Mouse (Mus musculus): ENCODE results near the gene Gm42742.
A peak's percentile ranks its signal among the peaks of the same experiment; 100 is the strongest.

The Gm42742 gene

DNA sequence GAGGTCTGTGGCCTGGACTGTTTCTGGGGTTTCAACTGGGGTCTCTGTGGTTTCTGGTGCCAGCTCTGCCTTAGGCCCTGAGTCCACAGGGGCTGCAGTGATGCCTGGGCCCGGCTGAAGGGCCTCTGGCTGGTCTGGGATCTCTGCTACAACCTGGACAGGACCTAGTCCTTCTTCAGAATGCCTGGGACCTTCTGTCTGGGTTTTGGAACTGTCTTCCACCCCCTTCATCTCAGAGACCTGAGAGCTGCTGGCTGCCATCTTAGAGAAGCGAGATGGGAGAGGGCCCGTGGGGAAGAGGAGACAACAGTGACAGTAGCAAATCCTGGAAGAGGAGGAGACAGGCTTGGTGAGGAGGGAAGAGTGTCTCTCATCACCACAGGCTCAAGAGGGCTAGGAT is 866 bp downstream of the Gm42742 start:
- no peak for DNase-seq (ENCODE audit: low read depth, low spot score)

DNA sequence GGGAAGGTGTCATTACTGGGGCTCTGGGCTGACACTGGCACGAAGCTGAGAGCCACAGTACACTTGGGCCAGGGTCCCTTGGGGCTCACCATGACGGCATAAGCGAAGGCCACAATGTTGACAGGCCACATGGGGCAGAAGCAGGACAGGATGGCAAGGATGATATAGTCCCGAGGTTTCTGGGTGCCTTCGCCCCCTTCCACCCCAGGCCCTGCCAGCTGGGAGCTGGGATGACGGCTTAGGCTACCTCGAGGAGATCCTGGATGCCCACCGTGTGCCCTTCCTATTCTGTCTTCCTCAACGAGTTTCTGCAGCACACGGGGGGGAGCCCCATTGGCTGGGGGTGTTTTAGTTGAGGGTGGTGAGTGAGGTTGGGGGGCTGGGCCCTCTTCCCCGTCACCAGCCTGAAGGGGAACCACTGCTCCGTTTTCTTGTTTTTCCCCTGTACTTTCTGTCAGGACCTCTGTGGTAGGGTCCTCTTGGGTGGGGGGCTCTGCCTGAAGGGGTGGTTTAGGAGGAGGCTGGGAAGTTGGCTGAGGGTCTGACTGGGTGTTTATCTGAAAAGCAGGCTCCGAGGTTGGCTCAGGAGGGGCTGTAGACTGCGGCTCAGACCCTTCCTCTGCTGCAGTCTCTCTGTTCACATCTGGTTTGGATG is 1.5 kb downstream of the Gm42742 start:
- no peak for DNase-seq (ENCODE audit: low read depth, low spot score)

DNA sequence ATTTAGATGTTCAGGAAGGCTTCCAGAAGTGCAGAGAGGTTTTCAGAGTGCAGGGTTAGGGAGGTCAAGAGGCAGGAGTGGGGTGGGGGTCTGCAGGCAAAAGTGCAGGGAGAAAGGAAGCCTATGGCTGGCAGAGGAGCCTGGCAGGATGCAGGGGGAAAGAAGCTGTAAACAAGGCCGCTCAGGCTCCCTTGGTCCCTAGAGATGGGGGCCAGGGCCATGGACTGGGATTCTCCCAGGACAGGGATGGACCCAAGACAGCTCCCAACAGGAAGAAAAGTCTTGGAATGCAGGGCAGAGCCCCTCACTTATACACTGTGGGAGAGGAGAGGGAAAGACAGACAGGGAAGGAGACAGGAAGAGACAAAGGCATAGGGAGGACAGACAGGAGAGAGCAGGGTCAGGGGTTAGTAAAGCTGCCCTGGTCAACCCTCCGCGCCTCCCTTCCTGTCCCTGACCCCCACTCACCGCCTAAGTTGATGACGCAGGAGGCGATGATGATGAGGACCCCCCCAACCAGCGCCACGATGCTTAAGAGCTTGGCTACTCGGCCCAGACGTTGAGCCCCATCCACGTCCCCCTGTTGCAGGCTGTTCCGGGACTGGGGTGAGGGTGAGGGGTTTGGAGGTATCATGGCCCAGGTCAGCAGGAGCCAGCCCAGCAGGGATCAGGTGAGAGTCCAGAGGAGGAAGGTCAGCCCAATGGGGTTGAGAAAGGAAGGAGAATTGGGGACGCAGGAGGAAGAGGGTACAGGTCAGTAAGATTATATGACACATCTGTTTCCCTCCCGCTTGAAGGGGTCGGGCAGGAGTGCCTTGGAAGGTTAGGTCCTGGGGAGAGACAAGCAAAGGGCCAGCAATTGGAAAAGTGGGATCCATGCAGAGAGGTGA is 2.2 kb downstream of the Gm42742 start:
- no peak for DNase-seq (ENCODE audit: low read depth, low spot score)

DNA sequence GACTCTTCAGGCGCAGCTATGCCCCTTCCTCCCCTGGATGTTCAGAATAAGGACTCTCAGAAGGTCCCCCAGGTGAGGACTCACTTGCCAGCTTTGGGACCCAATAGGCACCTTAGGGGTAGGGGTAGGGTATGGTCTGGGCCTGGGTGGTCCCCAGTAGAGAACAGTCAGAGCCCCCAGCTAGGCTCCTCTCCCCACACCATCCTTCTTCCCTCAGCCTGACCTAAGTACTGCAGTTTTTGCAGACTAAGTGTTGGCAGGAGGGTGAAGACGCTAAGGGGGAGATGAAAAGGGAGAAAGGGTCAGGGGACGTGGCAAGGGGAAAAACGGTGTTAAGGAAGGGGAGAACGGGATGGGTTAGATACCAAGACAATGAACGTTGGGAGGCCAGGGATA is 2.9 kb downstream of the Gm42742 start:
- no peak for DNase-seq (ENCODE audit: low read depth, low spot score)

GRCm38 (mm10) chr7:127016971-127017949 is 3.6 kb downstream of the Gm42742 start, which contains the start of gene Pagr1a:
Gene Pagr1a, minus strand, starts transcription at chr7:127017352.
- DNase-seq (ENCODE audit: low read depth, low spot score), result peak; percentile 99

DNA sequence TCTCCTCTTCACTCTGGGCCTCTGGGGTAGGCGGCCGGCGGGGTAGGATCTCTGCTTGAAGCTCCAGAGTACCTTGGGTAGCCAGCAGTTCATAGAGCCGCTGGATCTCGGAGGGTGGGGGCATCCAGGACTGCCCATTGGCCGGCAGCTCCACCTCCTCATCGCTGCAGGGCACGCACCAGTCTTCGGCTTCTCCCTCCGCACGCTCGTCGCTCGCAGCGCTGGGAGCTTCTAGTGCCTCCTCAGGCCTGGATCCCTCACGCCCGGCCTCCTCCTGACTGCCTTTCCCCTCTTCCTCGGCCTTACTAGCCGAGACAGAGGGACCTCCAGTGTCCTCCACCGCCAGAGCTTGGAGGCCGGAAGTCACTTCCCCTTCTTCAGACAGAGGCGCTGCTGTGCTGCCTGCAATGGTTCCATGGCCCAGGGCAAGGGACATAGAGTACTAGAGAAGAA is 4.4 kb downstream of the Gm42742 start:
- no peak for DNase-seq (ENCODE audit: low read depth, low spot score)

GRCm38 (mm10) chr7:127016481-127016485 is 4.6 kb downstream of the Gm42742 start, which contains the start of gene Pagr1b:
Gene Pagr1b, minus strand, starts transcription at chr7:127016484.
- no peak for DNase-seq (ENCODE audit: low read depth, low spot score)

- no peak for DNase-seq (ENCODE audit: low read depth, low spot score)
Observed at GRCm38 (mm10) chr7:127016081-127016480, 4.8 kb downstream of the Gm42742 start.

DNA sequence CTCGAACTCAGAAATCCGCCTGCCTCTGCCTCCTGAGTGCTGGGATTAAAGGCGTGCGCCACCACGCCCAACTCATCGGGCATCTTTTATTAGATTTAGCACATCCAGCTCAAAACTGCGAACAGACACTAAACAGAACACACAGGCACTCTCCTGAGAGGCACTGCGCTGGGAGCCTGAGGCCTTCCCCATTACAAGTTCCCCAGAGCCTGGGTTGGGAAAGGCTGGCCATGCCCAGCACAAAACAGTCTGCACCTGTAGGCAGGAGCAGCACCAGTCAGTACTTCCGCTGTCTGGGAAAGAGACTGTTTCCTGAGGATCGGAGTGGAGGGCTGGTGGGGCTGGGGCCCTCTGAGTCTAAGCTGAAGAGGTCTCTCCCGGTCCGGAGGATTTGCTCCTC is 5.9 kb downstream of the Gm42742 start:
- DNase-seq (ENCODE audit: low read depth, low spot score), result no peak

DNA sequence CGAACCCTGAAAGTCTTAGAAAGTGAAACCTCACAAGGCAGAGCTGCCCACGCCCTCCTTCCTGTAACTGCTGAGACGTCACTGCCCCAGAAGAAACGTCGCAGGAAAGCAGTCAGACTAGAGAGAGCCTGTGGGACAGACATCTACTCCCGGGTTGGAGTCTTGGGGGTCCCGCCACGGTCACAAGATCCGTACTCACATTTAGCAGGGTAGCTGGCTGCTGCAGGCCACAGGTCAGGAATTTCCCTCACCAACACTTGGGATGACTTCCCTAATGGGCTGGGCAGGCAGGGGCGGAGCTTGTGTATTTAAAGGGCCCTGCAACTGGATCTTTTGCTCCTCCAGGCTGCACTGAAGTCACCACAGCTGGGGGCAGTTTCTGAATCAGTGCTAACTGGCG is 6.6 kb downstream of the Gm42742 start, which contains the start of gene Mvp:
TSS of gene Mvp (minus strand) at position 302 of the 400 bp plus-strand sequence.
- no peak for DNase-seq (ENCODE audit: low read depth, low spot score)

GRCm38 (mm10) chr7:127013385-127013784 is 7.5 kb downstream of the Gm42742 start:
- no peak for DNase-seq (ENCODE audit: low read depth, low spot score)

DNA sequence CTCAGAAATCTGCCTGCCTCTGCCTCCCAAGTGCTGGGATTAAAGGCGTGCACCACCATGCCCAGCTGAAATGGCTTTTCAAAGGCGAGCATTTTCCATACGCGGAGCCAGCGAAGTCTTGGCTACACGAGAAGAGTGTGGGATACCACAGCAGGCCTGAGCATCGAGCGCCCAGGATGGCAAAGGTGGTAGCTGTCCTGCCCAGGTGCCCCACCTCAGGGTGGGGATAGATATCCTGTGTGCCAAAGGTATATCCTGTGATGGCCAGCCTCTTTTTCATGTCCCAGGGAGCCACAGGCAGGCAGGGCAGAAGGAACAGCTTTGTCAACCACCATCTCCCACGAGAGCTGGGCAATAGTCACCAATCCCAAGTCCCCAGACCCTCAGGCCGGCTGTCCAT is 8.1 kb downstream of the Gm42742 start:
- no peak for DNase-seq (ENCODE audit: low read depth, low spot score)

DNA sequence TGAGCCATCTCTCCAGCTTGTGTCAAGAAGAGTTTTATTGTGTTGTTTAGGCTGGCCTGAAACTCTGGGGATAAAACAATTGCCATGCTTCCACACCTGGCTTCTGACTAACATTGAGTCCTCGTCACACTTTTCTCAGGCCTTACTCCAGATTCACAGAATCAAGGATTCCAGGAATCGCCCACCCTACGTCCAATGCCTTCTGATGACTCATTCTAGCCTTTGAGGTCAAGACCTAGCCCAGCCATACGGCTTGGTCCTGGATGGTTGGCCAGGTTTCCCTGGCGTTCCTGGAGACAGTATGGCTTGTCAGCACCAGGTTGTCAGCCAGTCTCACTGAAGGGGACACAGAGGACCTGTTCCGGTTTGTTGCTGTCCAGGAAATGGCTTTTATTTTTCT is 8.5 kb downstream of the Gm42742 start:
- no peak for DNase-seq (ENCODE audit: low read depth, low spot score)

GRCm38 (mm10) chr7:127011717-127012116 is 9.2 kb downstream of the Gm42742 start:
- DNase-seq (ENCODE audit: low read depth, low spot score), result no peak

- DNase-seq (ENCODE audit: low read depth, low spot score), result no peak
Observed at GRCm38 (mm10) chr7:127011051-127011450, 9.8 kb downstream of the Gm42742 start.

DNA sequence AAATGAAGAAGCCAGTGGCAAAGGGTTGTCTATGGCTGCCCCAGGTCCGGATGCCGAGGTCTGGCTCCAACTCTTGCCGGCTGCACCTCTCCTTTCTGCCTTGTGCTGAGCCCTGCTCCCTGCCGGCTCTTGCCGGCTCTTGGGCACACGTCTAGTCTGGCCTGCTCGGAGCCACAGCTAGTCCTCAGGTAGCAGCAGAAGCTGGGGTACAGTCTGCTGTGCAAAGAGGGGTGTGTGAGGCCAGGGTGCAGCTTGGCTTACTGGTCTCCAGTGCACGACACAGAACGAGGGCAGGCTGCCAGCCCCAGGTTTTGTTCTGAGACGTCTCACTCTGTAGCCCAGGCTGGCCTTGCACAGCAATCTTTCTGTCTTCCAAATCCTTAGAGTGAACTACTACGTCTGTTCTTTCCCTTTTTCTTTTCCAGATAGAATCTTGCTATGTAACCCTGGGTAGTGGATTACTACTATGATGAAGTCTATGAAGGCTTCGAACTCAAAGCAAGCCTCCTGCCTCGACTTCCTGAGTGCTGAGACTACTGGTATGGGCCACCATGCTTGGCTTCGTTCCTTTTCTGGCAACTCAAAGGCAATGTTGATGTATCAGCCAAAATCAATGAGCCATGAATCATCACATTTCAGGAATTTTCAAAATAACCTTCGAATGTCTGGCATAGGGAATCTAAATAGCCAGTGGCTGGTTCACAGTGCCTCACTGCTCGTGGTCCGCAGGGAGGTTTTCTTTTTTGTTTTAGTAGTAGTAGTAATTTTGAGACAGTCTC is 11.4 kb downstream of the Gm42742 start:
- DNase-seq (ENCODE audit: low read depth, low spot score), result no peak

DNA sequence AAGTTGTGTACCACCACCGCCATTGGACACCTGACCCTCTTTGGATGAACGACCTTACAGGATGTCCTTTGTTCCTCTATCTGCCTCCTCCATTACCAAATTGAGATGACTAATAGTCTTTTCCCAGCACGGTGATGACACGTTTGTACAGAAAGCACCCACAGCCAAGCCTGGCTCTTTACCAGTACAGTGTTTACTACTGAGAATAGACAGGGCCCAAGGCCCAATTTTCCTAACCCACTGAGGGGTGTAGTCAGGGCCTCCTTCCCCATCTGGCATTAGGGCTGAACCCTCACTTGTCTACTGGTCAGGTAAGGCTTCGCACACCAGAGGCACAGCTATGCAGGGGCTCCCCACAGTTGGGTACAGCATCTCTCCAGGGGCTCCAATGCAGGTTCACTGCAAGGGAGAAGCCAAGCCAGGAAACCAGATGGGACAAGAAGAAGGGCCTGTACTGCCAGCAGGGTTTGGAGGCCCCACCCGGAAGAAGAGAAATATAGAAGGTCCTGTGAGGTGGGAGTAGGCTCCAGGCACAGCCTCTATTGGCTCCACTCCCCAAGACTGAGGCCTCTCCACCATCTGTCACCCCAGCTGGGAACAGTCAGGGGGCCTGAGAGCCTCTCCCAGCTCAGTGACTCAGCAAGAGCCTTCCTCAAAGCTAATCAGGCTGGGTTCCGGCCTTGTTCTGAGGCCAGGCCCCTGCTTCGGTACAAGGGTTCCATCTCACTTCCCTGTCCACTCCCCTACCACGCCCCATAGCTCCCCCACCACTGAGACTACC is 12.5 kb downstream of the Gm42742 start:
- DNase-seq (ENCODE audit: low read depth, low spot score), result peak; percentile 87

GRCm38 (mm10) chr7:127007313-127008024 is 13.4 kb downstream of the Gm42742 start:
- DNase-seq (ENCODE audit: low read depth, low spot score), result no peak

DNA sequence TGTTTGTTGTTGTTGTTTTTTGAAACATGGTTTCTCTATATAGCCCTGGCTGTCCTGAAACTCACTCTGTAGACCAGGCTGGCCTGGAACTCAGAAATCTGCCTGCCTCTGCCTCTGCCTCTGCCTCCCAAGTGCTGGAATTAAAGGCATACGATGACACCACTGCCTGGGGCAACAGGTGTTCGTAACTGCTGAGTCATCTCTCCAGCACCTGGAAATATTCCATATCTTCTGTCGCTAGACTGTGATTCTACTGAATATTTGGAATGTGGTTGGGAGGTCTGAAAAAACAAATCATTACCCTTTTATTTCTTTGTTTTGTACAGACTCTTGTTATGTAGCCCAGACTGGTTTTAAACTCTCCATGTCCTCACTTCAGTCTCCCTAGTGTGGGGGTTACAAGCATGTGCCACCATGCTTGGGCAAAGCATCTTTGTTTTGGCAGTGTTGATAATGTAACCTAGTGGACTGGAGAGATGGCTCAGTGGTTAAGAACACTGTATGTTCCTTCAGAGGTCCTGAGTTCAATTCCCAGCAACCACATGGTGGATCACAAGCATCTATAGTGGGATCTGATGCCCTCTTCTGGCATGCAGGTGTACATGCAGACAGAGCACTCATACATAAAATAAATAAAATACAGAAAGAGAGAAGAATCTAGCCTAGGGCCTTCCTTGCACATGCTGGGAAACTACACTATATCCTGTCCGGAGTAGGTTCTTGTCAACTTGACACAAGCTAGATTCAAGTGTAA is 16.6 kb downstream of the Gm42742 start:
- DNase-seq (ENCODE audit: low read depth, low spot score), result no peak

All from telencephalon, adult 2 months (tissue).